Mouse (Mus musculus): ENCODE measurements at regions not wholly inside any gene's neighbourhood (a gene's known extent, or its start where the extent isn't known, plus 50 kb on each side); places are given as distances from the start of the nearest gene placed in this dataset.

- Histone ChIP-seq H3K4me2 (replicated peaks; ENCODE audit: low read depth, low read length, severe bottlenecking) (no peak overlapping the region), H3K27me3 (ENCODE audit: control insufficient read depth, insufficient read depth, low read length) (no peaks in the 10 kb centered on the region), H3K27ac (replicated peaks; ENCODE audit: low read depth, low read length) (no peak overlapping the region), H3K4me3 (replicated peaks; ENCODE audit: low read length) (no peak overlapping the region), H3K4me1 (ENCODE audit: control insufficient read depth, insufficient read depth, low read length) (no peaks in the 10 kb centered on the region), H3K36me3 (ENCODE audit: control insufficient read depth, insufficient read depth, low read length) (no peaks in the 10 kb centered on the region), H3K9ac (ENCODE audit: low read depth, low read length, severe bottlenecking) (no peak overlapping the region), H3K9me3 (ENCODE audit: control insufficient read depth, low read length) (no peaks in the 10 kb centered on the region)
- WGBS, result 75% methylated on average over 8 of the region's 8 CpGs
- no peak for ATAC-seq (ENCODE audit: low FRiP score, low read depth)
- DNase-seq (ENCODE audit: low spot score), result no peak
- TF ChIP-seq POLR2A (IDR thresholded peaks at IDR 0.05; ENCODE audit: borderline replicate concordance, extremely low read depth, insufficient read depth, insufficient read length), result no peak
Measured at GRCm38 (mm10) chr1:137203512-137203911, 243.3 kb upstream of the Nr5a2 start.

- no peak overlapping the region for H3K9ac ChIP-seq (ENCODE audit: low read depth, low read length, severe bottlenecking)
- TF ChIP-seq POLR2A (IDR thresholded peaks at IDR 0.05; ENCODE audit: borderline replicate concordance, extremely low read depth, insufficient read depth, insufficient read length), result no peak
- H3K4me3 ChIP-seq (replicated peaks; ENCODE audit: low read length), result no peak overlapping the region
- WGBS, result 59% methylated on average over 11 of the region's 11 CpGs
- no peaks in the 10 kb centered on the region for H3K9me3 ChIP-seq (ENCODE audit: control insufficient read depth, low read length)
- H3K27ac ChIP-seq (replicated peaks; ENCODE audit: low read depth, low read length), result no peak overlapping the region
- DNase-seq (ENCODE audit: low spot score) (no peak), ATAC-seq (ENCODE audit: low FRiP score, low read depth) (no peak)
- no peak overlapping the region for H3K4me2 ChIP-seq (replicated peaks; ENCODE audit: low read depth, low read length, severe bottlenecking)
- no peaks in the 10 kb centered on the region for H3K4me1 ChIP-seq (ENCODE audit: control insufficient read depth, insufficient read depth, low read length)
- no peaks in the 10 kb centered on the region for H3K36me3 ChIP-seq (ENCODE audit: control insufficient read depth, insufficient read depth, low read length)
- no peaks in the 10 kb centered on the region for H3K27me3 ChIP-seq (ENCODE audit: control insufficient read depth, insufficient read depth, low read length)
Measured at GRCm38 (mm10) chr1:137200931-137201330, 240.7 kb upstream of the Nr5a2 start.

GRCm38 (mm10) chr1:137195962-137196361 is 235.7 kb upstream of the Nr5a2 start:
- Histone ChIP-seq H3K27me3 (ENCODE audit: control insufficient read depth, insufficient read depth, low read length) (no peaks in the 10 kb centered on the region), H3K9me3 (ENCODE audit: control insufficient read depth, low read length) (no peaks in the 10 kb centered on the region), H3K4me3 (replicated peaks; ENCODE audit: low read length) (no peak overlapping the region), H3K4me2 (replicated peaks; ENCODE audit: low read depth, low read length, severe bottlenecking) (no peak overlapping the region), H3K4me1 (ENCODE audit: control insufficient read depth, insufficient read depth, low read length) (no peaks in the 10 kb centered on the region), H3K9ac (ENCODE audit: low read depth, low read length, severe bottlenecking) (no peak overlapping the region), H3K36me3 (ENCODE audit: control insufficient read depth, insufficient read depth, low read length) (no peaks in the 10 kb centered on the region), H3K27ac (replicated peaks; ENCODE audit: low read depth, low read length) (no peak overlapping the region)
- DNase-seq (ENCODE audit: low spot score) (no peak), ATAC-seq (ENCODE audit: low FRiP score, low read depth) (no peak)
- TF ChIP-seq POLR2A (IDR thresholded peaks at IDR 0.05; ENCODE audit: borderline replicate concordance, extremely low read depth, insufficient read depth, insufficient read length), result no peak

- Histone ChIP-seq H3K27ac (replicated peaks; ENCODE audit: low read depth, low read length) (no peak overlapping the region), H3K4me1 (ENCODE audit: control insufficient read depth, insufficient read depth, low read length) (no peaks in the 10 kb centered on the region)
- WGBS, result 80% methylated on average over 3 of the region's 3 CpGs
Measured at GRCm38 (mm10) chr1:137195065-137195620, 234.9 kb upstream of the Nr5a2 start.

GRCm38 (mm10) chr1:137178231-137178630 is 218.0 kb upstream of the Nr5a2 start:
- no peak for DNase-seq (ENCODE audit: low spot score)
- Histone ChIP-seq H3K4me2 (replicated peaks; ENCODE audit: low read depth, low read length, severe bottlenecking) (no peak overlapping the region), H3K4me3 (replicated peaks; ENCODE audit: low read length) (no peak overlapping the region), H3K9me3 (ENCODE audit: control insufficient read depth, low read length) (no peaks in the 10 kb centered on the region), H3K9ac (ENCODE audit: low read depth, low read length, severe bottlenecking) (no peak overlapping the region), H3K4me1 (ENCODE audit: control insufficient read depth, insufficient read depth, low read length) (no peaks in the 10 kb centered on the region; the same call in 1 of the 2 replicates), H3K27me3 (ENCODE audit: control insufficient read depth, insufficient read depth, low read length) (0 out of 2 replicates have a peak, but pooled peaks cover 4% of the 10 kb centered on the region), H3K36me3 (ENCODE audit: control insufficient read depth, insufficient read depth, low read length) (no peaks in the 10 kb centered on the region), H3K27ac (replicated peaks; ENCODE audit: low read depth, low read length) (no peak overlapping the region)
- TF ChIP-seq POLR2A (IDR thresholded peaks at IDR 0.05; ENCODE audit: borderline replicate concordance, extremely low read depth, insufficient read depth, insufficient read length), result no peak
- no peak for ATAC-seq (ENCODE audit: low FRiP score, low read depth)
- WGBS, result 94% methylated on average over 4 of the region's 4 CpGs

More at GRCm38 (mm10) chr1:137195065-137195620, 234.9 kb upstream of the Nr5a2 start:
- Histone ChIP-seq H3K4me3 (replicated peaks; ENCODE audit: low read length) (no peak overlapping the region), H3K4me2 (replicated peaks; ENCODE audit: low read depth, low read length, severe bottlenecking) (no peak overlapping the region), H3K9me3 (ENCODE audit: control insufficient read depth, low read length) (no peaks in the 10 kb centered on the region), H3K9ac (ENCODE audit: low read depth, low read length, severe bottlenecking) (no peak overlapping the region), H3K27me3 (ENCODE audit: control insufficient read depth, insufficient read depth, low read length) (no peaks in the 10 kb centered on the region), H3K36me3 (ENCODE audit: control insufficient read depth, insufficient read depth, low read length) (no peaks in the 10 kb centered on the region)
- no peak for ATAC-seq (ENCODE audit: low FRiP score, low read depth)
- DNase-seq (ENCODE audit: low spot score), result no peak
- no peak for TF ChIP-seq POLR2A (IDR thresholded peaks at IDR 0.05; ENCODE audit: borderline replicate concordance, extremely low read depth, insufficient read depth, insufficient read length)

Measured in limb, embryonic 14.5 days (tissue).